Mouse (Mus musculus) mature B cell (primary cell): ENCODE measurements around the gene Gpat2.

Source experiments
- in situ Hi-C: fragments of 300-500 bp; cut with MboI; formaldehyde crosslinking; loops from 2 replicates; pipeline ENCODE4 v1.14.3; 2019

Gene Gpat2

DNA sequence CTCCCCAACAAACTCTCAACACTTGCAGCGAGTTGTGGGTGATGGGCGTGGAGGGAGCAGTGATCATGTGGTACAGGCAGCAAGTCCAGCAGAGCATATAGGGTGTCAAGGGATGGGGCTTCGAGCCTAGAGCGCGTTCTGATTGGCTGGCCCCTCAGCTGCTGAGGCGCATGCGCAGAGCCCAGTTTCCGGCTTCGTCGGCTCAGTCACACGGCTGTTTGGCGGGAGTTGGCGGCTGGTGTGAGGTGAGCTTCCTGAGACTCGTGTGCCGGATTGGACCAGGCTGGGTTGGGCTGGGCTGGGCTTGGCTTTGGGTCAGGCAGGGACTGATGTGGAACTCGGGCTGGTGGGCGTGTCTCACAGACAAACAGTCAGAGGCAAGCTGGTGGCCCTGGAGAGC lies at the start of gene Gpat2:
Gpat2 (plus strand) TSS at position 223 of the 400 bp plus-strand sequence.
- in situ Hi-C loops = no loop called here

DNA sequence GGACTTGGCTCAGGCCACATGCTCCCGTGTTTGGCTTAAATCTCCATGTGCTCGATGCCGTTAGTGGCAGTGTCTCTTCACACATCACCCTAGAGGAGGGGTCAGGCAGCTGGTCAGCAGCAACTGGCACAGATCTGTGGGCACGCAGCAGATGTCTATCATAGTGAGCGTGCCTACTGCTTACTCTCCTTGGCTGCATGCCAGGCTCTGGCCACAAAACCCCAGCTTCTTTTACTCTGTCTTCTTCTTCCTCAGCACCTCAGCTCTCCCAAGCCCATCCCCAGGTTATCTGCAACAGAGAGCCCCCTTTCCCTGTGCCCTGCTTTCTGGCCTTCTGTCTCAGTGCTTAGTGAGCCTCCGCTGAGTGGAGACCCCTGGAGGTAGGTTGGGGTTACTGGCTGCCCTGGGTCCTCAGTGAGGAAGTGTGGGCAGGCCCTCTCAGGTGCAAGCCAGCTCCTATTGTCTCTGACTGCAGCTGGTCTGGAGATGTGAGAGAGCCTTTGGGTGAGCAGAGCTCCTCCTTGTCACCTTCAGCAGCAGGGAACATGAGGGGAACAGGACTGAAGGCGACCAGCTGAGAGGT lies 49.1 kb upstream of the Gpat2 start:
- in situ Hi-C loops = no loop called here

DNA sequence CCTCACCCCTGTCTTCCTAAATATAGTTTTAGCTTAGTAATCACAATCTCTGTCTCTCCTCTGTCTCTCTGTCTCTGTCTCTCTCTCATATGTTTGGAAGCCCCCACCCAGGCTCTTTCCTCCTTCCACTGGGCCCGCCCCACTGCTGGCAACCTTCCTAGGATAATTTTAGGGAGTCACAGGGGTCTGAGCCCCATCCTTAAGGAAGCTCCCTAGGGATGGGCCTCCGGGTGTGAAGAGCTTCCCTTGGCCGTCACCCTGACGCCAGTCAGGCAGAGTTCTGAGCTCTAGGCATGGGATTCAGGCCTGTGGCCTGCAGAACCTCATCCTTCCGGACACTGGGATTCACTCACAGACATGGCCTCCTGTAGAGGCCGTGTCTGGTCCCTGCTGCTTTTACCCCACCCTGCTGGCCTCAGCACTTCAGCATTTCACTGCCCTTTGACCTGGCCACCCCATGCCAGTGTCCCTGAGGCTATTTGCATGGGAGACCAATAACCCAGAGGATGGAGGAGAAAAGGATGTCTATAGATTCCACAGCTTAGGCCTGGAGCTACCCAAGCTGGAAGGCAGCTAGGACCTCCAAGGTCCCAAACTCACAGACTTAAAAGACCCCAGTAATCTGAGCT lies 48.5 kb upstream of the Gpat2 start:
- in situ Hi-C loops = no loop called here

DNA sequence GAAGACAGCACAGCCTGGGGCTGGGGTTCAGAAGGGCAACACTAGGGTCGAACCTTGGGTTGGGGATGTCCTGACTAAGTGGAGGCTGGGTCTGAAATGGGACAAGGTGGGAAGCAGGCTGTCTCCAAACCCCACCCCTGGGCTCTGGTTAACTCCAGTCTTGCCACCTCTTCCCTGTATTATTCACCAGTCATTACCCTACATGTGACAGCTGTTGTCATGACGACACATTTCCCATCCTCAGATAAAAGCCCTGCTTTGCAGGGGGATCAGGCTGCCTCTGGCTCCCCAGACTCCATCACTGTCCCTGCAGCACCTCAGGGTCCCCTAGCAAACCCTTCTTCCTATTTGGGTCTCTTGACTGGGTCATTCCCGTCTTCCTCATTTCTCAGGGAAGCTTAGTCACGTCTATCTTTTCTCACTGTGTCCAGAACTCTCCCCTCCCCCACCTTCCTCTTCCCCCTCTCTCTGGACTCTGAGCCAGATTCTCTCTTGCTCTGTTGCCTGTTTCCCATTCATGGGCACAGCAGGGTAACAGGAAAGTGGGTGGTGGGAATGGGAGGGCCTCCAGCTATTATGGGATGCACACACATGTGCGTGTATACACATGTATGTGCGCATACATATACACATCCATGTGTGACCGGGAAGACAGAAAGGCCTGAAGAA lies 46.9 kb upstream of the Gpat2 start:
- in situ Hi-C loops = no loop called here

DNA sequence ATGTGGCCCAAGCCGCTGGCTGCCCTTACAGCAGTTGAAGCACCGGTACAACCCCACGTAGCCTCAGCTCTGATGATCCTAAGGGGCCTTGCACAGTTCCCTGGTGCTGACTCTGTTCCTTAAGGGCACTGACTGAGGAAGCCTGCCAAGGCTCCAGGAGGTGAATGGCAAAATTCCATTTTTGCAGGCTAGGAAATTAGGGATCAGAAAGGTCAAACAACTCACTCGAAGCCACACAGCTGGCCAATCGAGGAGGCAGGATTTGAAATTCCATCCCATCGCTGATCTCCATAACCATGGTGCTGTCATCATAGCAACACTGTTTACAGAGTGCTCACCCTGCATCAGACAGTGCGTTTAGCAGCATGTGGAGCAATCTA lies 46.4 kb upstream of the Gpat2 start:
- in situ Hi-C loops = no loop called here

DNA sequence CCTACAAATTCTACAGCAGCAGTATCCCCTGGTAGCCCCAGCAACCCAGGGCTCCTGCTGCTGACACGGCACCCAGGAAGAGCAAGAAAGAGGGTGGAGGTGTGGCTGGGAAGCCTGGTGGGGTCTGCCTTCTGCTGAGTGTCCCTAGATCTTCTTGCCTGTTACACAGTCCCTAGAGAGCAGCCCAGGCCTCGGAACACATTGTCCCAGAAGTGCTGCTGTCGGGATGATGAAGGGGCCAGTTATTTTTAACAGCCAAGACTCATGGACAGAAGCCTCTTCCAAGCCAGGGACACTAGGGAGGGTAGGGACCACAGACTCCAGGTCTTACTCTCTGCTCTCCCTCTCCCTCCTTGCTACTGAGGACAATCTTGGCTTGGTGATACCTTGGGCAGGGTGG lies 45.7 kb upstream of the Gpat2 start:
- in situ Hi-C loops = no loop called here

DNA sequence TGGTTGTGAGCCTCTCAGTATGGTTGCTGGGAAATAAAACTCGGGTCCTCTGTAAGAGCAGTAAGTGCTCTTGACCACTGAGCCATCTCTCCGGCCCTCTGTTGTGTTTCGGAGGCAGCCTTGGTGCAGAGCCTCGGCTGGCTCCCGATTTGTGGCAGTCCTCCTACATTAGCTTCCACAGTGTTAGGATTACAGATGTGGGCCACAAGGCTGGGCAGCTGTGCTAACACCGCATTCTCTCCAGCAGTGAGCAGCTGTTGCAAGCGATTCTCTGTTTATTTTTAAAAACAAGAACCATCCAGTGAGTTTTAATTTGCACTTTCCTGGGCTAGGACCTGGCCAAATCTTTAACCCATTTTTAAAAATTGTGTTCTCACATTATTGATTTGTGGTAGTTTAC lies 41.1 kb upstream of the Gpat2 start:
- in situ Hi-C loops = no loop called here

DNA sequence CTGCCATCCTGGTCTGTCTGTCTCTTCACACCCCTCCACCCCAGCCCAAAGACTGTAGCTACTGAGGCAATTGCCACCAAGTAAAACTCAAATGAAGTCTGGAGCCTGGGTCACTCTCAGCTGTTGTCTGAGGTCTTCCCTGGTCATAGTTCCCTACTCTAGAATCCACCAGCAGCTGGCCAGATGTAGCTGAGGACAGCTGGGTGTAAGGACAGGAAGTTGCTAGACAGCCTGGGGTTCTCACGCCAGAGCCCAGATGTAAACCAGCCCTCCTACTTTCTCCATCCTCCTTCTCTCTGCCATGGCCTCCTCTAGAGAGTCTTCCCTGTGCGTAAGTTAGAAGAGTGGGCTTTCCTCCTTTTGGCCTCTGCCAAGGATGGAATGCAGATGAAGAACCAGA lies 37.5 kb upstream of the Gpat2 start:
- in situ Hi-C loops = no loop called here

DNA sequence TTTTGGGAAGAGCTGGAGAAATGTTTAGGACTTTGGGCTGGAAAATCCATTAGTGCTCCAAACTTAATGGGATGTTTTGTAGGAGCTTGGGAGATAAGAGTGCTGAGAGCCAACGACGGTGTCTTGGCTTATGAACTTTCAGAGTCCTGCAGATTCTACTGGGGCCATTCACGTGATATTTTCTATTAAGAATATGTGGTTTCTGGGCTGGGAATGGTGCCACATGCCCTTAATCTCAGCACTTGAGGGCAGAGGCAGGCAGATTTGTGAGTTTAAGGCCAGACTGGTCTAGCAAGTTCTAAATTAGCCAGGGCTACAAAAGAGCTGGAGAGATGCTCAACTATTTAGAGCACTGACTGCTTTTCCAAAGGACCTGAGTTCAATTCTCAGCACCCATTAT lies 34.6 kb upstream of the Gpat2 start:
- in situ Hi-C loops = no loop called here

DNA sequence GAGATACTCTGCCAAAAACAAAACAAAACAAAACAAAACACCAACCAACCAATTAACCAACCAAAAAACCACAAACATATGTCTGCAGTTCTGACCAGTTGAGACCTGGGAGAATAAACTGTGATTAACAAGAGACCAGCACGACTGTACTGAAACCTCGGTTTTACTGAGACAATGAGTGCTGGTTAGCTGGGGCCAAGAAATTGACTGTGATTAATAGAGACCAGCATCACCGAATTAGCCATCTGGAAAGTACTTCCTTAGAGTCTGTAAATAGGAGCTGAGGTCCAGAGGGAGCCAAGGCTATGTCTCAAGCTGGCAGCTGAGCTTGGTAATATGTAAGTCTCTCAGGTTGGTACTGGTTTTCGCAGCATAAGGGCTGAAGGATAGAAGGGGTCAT lies 34.2 kb upstream of the Gpat2 start:
- in situ Hi-C loops = no loop called here

DNA sequence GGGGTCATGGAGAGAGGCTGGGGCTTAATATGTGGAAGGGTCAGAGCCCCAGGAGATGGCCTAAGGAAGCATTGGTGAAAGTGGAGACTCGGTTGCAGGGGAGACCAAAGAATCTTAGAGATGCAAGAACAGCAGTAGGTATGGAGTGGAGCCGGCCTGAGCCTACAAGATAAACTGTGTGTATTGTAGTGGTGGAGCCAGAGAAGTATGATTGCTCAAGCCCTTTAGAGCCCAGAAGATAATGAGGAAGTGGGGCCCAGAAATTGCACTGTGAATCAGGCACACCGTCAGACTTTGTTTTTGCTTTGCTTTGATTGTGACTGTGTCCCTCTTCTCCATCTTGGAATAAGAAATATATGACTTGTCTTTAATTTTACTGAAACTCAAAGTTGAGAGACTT lies 33.7 kb upstream of the Gpat2 start:
- in situ Hi-C loops = no loop called here

DNA sequence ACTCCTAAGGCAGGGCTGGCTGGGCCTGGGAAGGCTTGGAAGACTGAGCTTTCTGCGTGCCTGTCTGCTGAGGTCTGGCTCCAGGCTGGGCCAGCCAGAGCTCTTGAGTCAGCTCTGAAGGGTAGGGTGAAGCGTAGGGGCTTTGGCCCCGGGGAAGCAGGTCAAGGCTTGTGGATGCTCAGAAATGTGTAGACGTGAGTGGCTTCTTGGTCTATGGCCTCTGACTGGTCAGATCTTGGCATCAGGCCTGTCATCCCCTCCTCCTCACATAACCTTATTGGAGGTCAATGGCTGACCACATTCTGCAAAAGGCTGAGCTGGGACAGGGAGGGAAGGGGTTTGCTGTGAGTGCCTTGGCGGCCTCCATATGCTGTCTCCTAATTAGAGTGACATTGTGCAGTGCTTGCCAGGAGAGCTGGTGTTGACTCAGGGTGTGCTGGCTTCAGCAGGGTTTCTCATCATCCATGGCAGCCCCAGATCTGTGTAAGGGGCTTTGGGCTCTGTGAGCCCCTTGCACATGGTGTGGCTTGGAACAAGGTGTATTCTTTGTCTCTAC lies 30.3 kb upstream of the Gpat2 start:
- in situ Hi-C loops = no loop called here

DNA sequence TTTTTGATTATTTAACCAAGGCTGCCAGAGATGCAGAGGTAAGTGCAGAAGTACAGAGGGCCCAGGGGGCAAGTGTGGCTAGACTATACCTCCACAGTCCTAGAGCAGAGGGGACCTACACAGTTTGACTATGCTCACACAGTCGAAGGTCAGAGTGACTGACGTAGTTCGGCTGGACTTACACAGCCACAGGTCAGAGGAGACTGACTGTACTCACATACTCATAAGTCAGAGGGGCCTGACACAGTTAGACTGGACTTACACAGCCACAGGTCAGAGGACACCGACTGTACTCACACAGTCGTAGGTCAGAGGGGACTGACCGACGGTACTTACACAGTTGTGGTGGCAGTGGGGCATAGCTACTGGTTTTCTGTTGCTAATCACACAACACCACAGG lies 26.3 kb upstream of the Gpat2 start:
- in situ Hi-C loops = no loop called here

DNA sequence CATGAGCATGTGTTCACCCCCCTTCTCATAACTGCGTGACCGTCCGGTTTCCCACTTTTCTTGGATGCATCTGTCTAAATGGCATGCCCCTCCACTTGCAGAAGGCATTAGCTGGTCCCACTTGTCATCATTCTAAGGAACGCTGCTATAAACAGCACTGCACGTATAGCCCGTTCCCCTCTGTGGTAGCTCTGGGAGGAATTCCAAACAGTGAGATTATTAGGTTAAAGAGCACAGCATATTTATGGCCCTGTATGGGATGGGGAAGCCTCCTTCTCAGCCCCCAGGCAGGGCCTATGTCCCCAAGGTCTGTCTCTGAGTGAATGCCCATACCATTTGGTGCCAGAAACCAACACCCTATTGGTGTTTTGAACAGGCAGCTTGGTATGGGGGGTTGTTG lies 13.9 kb upstream of the Gpat2 start:
- in situ Hi-C loops = no loop called here

DNA sequence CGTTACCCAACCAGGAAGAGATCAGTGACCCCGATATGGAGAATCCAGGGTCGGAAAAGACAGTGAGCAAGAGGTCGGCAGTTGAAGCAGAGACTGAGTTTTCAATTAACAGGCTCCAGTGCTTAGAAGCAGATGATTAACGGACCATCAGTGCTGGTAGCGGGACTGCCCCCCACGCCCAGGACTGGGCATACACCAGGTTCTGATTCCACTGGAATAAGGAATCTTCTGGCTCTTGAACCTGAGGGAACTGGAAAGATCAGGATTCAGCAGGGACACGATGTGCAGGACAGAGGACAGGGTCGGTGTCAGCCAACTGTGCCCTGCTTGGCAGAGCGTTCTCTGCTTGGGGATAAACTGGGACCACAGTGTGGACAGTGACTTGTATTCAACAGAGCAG lies 9.2 kb upstream of the Gpat2 start:
- in situ Hi-C loops = no loop called here

DNA sequence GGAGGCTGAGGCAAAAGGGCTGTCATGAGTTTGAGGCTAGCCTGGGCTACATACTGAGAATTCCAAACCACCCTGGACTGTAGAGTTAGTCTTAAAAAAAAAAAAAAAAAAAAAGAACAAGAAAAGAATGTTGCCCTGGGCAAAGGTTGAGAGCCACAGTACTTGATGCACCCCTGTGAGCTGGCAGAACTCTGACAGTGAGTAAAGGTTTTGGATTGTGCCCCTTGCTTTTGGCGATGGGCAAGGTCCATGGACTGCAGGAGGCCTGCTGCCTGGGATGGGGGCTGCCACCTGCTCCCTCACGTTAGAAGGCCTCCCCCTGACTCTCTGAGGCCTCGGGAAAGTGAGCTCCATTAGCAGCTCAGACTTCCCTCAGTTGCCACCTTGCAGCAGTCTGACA lies 8.3 kb upstream of the Gpat2 start:
- in situ Hi-C loops = no loop called here

DNA sequence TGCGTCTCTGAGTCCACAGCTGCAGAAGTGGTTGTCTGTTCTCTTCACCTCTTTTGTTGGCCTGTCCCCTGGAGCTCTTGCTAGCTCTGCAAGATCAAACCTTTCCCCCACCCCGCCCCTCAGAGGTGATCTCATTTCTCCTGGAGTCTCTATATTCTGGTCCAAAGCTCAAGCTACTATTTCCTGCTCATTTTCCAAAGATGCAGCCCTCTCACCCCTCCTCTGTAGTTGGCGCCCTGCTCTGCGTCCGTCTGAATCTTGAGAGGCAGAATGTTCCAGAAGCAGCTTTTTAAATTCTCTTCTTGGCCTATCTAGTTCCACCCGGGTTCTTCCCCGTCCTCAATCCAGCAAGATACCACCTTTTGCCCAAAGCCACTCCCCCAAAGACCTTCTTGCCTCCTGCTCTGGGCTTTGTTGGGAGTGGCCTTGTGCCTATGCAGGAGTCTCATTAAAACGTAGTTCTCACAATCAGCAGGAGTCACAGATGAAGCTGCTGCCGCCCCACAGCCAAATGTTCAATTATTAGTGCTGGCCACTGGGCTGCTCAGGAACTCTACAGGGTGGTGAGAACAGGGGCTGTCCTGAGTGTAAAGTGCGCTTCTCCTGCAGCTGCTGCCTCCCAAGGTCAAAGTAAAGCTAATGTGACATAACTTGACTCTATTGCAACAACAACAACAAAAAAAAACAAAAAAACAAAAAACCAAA lies 6.6 kb upstream of the Gpat2 start:
- in situ Hi-C loops = no loop called here

DNA sequence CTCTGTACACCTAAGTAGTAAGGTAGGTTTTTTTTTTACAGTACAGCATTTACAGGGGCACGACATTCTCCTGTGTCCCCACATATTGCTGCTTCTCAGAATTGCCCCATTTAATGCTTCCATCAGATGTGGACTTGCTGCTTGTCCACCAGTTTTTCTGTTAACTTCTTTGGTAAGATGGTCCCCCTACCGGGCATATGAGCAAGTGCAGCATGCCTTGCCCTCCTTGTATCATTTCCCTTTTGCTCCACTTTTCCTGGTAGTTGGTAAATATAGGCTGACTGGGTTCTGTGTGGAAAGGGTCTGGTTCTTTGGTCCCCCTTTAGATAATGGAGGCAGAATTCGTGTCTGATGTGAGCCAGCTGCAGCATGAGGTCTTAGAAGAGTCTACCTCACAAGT lies 5.2 kb downstream of the Gpat2 start:
- in situ Hi-C loops = no loop called here

DNA sequence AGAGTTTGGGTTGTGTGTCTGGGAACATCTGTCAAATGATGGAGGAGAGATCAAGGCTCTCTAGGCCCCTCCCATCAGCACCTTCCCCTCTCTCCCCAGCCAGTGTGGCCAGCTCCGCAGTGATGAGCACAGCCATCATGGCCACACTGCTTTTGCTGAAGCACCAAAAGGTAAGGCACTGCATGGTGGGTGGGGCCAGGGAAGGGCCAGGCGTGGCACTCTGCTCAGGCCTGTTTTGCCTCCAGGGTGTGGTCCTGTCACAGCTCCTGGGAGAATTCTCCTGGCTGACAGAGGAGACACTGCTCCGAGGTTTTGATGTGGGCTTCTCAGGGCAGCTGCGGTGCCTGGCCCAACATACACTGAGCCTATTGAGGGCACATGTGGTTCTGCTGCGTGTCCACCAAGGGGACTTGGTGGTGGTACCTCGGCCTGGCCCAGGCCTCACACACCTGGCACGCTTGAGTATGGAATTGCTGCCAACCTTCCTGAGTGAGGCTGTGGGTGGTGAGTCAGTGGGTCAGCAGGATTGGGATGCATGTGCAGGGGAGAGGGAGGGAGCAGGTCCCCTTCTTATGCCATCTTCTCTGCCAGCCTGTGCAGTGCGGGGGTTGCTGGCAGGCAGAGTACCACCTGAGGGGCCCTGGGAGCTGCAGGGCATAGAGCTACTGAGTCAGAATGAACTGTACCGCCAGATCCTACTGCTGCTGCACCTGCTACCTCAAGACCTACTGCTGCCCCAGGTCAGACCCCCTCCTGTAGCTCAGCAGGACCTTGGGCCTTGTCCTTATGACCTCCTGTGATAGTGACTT lies 8.7 kb downstream of the Gpat2 start:
- in situ Hi-C loops = no loop called here

DNA sequence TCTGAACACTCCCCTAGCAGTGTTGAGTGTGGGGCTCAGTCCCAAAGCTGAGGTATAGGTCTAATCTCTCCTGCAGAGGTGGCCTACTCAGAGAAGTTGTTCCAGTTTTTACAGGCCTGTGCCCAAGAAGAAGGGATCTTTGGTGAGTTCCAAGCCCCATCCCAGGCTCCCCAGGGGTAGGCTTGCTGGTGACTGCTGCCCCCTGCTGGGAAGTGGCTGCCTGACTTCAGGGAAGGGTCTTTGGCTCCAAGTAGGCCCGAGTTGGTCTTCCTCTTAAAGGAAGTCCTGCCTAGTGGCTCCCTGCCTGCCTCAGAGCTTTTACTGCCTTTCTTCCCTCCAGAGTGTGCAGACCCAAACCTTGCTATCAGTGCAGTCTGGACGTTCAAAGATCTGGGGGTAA lies 10.1 kb downstream of the Gpat2 start:
- in situ Hi-C loops = no loop called here

DNA sequence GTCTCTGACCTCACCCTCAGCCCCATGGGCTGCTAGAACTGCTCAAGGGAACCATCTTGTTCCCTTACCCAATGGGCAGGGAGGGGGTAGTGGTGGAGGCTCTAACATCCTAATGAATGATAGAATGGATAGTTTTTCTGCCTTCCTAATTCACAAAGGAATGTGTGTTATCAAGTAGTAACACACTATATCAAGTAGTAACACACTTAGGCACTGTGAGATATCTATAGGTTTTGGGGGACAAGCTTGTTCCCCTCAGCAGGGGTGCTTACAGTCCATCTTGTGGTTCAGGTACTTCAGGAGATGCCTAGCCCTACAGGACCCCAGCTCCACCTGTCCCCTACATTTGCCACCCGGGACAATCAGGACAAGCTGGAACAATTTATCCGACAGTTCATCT lies 10.6 kb downstream of the Gpat2 start:
- in situ Hi-C loops = no loop called here

DNA sequence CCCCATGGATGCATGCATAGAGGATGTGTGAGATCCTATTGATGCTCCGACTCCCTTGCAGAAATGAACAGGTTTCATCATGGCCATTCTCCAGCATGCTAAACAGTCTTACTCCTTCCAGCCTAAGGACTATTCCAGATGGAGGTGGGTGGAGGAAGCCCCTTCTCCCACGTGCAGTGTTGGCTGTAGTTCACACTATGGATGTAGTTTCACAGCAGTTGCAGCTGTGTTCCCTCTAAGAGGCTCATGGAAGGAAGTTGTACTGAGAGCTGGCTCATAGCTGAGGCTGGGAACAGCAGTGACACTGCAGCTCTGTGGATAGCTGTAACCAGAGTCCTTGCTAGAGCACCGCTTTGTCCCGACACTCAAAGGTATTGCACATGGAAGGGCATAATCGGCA lies 12.7 kb downstream of the Gpat2 start:
- in situ Hi-C loops = no loop called here
